Mouse (Mus musculus) retina, adult 2 months (tissue): ENCODE measurements around the gene Hnrnpu.
"Not testable (repeated sequence)": the region's sequence is repeated elsewhere in the genome, so short reads cannot be mapped to it uniquely, and the experiment has no call there.

Experiments used
- DNase-seq: peaks from one replicate; pipeline ENCODE4 v3.0.0-alpha.2; 2012; ENCODE audit warnings: low read depth, low spot score

Hnrnpu gene

GRCm38 (mm10) chr1:178314236-178314635 lies 23.4 kb downstream of the Hnrnpu start:
- DNase-seq: no peak

GRCm38 (mm10) chr1:178313039-178313597 lies 24.5 kb downstream of the Hnrnpu start:
- DNase-seq: no peak

GRCm38 (mm10) chr1:178310128-178310527 lies 27.5 kb downstream of the Hnrnpu start:
- no peak for DNase-seq

GRCm38 (mm10) chr1:178309487-178309886 lies 28.1 kb downstream of the Hnrnpu start:
- DNase-seq: no peak

- no peak for DNase-seq
Observed at GRCm38 (mm10) chr1:178303425-178303824, 34.2 kb downstream of the Hnrnpu start.

GRCm38 (mm10) chr1:178301261-178301660 lies 36.3 kb downstream of the Hnrnpu start:
- DNase-seq: not testable (repeated sequence)

GRCm38 (mm10) chr1:178294051-178294450 lies 43.5 kb downstream of the Hnrnpu start:
- no peak for DNase-seq

GRCm38 (mm10) chr1:178291716-178292115 lies 45.9 kb downstream of the Hnrnpu start:
- no peak for DNase-seq

- no peak for DNase-seq
Observed at GRCm38 (mm10) chr1:178287601-178288176, 49.9 kb downstream of the Hnrnpu start.

GRCm38 (mm10) chr1:178283946-178284720 lies 53.5 kb downstream of the Hnrnpu start:
- no peak for DNase-seq

GRCm38 (mm10) chr1:178283314-178283713 lies 54.3 kb downstream of the Hnrnpu start:
- not testable (repeated sequence) for DNase-seq

- DNase-seq: no peak
Observed at GRCm38 (mm10) chr1:178276054-178276911, 61.3 kb downstream of the Hnrnpu start.

GRCm38 (mm10) chr1:178275738-178276053 lies 61.9 kb downstream of the Hnrnpu start:
- DNase-seq: no peak

- DNase-seq: no peak
Observed at GRCm38 (mm10) chr1:178275174-178275730, 62.3 kb downstream of the Hnrnpu start.
